Mouse (Mus musculus) small intestine, adult 2 months (tissue): ENCODE data around the gene Syne4. TPM values are rescaled to one million over a fixed set of nuclear protein-coding genes. Genes with fewer than 3 reads are reported as not detected.

Source experiments
- H3K27ac ChIP-seq: fragments of 200-500 bp; 2 replicates; pipeline ENCODE4 v1.5.1; 2012; ENCODE audit warnings: low read depth, low read length, control low read depth, inconsistent platforms; ENCODE audit not compliant: insufficient read depth
- H3K27me3 ChIP-seq: fragments of 200-500 bp; 2 replicates; pipeline ENCODE4 v1.6.1; 2012; ENCODE audit warnings: mild to moderate bottlenecking, moderate library complexity, low read length, inconsistent platforms; ENCODE audit not compliant: control insufficient read depth, insufficient read depth
- H3K36me3 ChIP-seq: fragments of 200-500 bp; 2 replicates; pipeline ENCODE4 v1.6.1; 2012; ENCODE audit warnings: mild to moderate bottlenecking, low read length, control low read depth, inconsistent platforms; ENCODE audit not compliant: control insufficient read depth, insufficient read depth
- H3K4me1 ChIP-seq: fragments of 200-500 bp; 2 replicates; pipeline ENCODE4 v1.6.1; 2012; ENCODE audit warnings: low read length, inconsistent platforms, mixed read lengths; ENCODE audit not compliant: control insufficient read depth, insufficient read depth, insufficient read length
- H3K4me3 ChIP-seq: fragments of 200-500 bp; 2 replicates; pipeline ENCODE4 v1.5.1; 2012; ENCODE audit warnings: low read depth, mild to moderate bottlenecking, control low read depth, inconsistent platforms, low read length, moderate library complexity
- CTCF ChIP-seq: fragments of 200-500 bp; IDR thresholded peaks from 2 replicates; pipeline ENCODE4 v1.5.1; 2012; ENCODE audit warnings: low read depth, mild to moderate bottlenecking, control low read depth, inconsistent platforms, low read length, moderate library complexity, mixed read lengths; ENCODE audit not compliant: insufficient replicate concordance, insufficient read length; ENCODE audit errors: extremely low read depth
- POLR2A ChIP-seq: fragments of 200-500 bp; IDR thresholded peaks from 2 replicates; pipeline ENCODE4 v1.6.1; 2012; ENCODE audit warnings: low read depth, mild to moderate bottlenecking, control low read depth, inconsistent platforms, low read length, moderate library complexity
- WGBS: fragments of 180-500 bp; shearing (Covaris S2); methylation state at CpG from one replicate; pipeline ENCODE4 v1.1.7; 2018; 5-methylcytosine and 5-hydroxymethylcytosine counted together
- polyA plus RNA-seq: library from polyadenylated mRNA; depleted of rRNA; stranded (reverse); fragments of >200 nt; gene quantifications from 2 replicates; pipeline ENCODE4 v1.2.3, GENCODE M21; 2012

Gene Syne4
- polyA plus RNA-seq, 1 experiment = 13.5 TPM

- Histone ChIP-seq H3K4me3 (peak overlapping the region; percentile 61; the same call in 1 of the 2 replicates), H3K27me3 (no peaks in the 10 kb centered on the region), H3K4me1 (peaks cover 5% of the 10 kb centered on the region; the same call in 1 of the 2 replicates), H3K27ac (peak overlapping the region; percentile 90), H3K36me3 (no peaks in the 10 kb centered on the region)
- 4% methylated on average over 6 of the region's 6 CpGs for WGBS
- TF ChIP-seq POLR2A (no peak), CTCF (no peak)
Measured at GRCm38 (mm10) chr7:30322865-30323264, 8.3 kb downstream of the Syne4 start.

DNA sequence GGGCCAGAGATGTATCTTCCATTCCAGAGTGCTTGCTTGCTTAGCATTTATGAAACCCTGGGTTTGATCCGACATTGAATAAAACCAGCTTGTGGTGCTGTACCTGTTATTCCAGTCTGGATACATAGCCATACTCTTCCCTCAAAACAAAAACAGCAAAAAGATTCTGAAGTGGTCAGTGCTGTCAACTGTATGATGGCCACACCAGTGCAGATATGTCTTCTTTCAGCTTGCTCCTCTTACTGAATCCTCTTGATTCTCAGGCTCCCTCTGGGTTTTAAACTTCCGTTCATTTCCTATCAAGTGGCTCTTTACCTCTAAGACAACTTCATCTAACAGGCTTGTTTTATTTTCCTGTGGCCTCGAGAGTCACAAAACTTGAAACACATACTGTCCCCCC lies 9.2 kb downstream of the Syne4 start, which contains the start of gene Sdhaf1:
Sdhaf1 (minus strand) TSS at position 101 of the 400 bp plus-strand sequence.
- no peaks in the 10 kb centered on the region for H3K36me3 ChIP-seq
- WGBS = 85% methylated on average over 3 of the region's 3 CpGs
- H3K27ac ChIP-seq = peak within 1 kb of the TSS; percentile 90
- no peaks in the 10 kb centered on the region for H3K27me3 ChIP-seq
- no peak for TF ChIP-seq POLR2A
- no peak for TF ChIP-seq CTCF
- no peak within 1 kb of the TSS for H3K4me3 ChIP-seq
- H3K4me1 ChIP-seq = peaks cover 5% of the 10 kb centered on the region; the same call in 1 of the 2 replicates

- Histone ChIP-seq H3K4me3 (no peak overlapping the region), H3K27ac (no peak overlapping the region), H3K4me1 (peaks cover 5% of the 10 kb centered on the region; the same call in 1 of the 2 replicates), H3K36me3 (no peaks in the 10 kb centered on the region), H3K27me3 (no peaks in the 10 kb centered on the region)
- TF ChIP-seq POLR2A (no peak), CTCF (no peak)
- WGBS = 91% methylated on average over 5 of the region's 5 CpGs
Measured at GRCm38 (mm10) chr7:30324300-30324944, 9.8 kb downstream of the Syne4 start.

DNA sequence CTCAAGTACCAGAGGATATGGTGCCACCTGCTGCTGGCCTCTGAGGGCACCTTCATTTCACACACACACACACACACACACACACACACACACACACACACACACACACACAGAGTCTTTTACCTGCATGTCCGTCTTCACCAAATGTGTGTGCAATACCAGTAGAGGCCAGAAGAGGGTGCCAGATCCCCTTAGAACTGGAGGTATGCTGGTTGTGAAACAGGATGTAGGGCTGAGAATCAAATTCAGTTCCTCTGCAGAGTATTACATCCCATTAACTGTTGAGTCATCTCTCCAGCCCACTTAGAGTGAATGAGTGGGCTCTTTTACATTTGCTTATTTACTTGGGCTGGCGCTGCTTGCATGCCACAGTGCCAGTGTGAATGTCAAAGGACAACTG lies 10.8 kb downstream of the Syne4 start:
- H3K27me3 ChIP-seq = no peaks in the 10 kb centered on the region
- no peak overlapping the region for H3K27ac ChIP-seq
- H3K4me1 ChIP-seq = peaks cover 5% of the 10 kb centered on the region; the same call in 1 of the 2 replicates
- no peaks in the 10 kb centered on the region for H3K36me3 ChIP-seq
- 77% methylated on average over 2 of the region's 2 CpGs for WGBS
- H3K4me3 ChIP-seq = no peak overlapping the region
- no peak for TF ChIP-seq POLR2A
- no peak for TF ChIP-seq CTCF

GRCm38 (mm10) chr7:30326427-30326826 lies 11.8 kb downstream of the Syne4 start:
- Histone ChIP-seq H3K27me3 (no peaks in the 10 kb centered on the region), H3K4me1 (peaks cover 3% of the 10 kb centered on the region; the same call in 1 of the 2 replicates), H3K4me3 (no peak overlapping the region), H3K27ac (no peak overlapping the region), H3K36me3 (no peaks in the 10 kb centered on the region)
- no peak for TF ChIP-seq POLR2A
- TF ChIP-seq CTCF = no peak

GRCm38 (mm10) chr7:30327140-30327539 lies 12.5 kb downstream of the Syne4 start:
- Histone ChIP-seq H3K36me3 (no peaks in the 10 kb centered on the region), H3K4me1 (peaks cover 3% of the 10 kb centered on the region; the same call in 1 of the 2 replicates), H3K4me3 (no peak overlapping the region), H3K27me3 (no peaks in the 10 kb centered on the region), H3K27ac (no peak overlapping the region)
- TF ChIP-seq CTCF (no peak), POLR2A (no peak)
- WGBS = 75% methylated on average over 15 of the region's 15 CpGs

DNA sequence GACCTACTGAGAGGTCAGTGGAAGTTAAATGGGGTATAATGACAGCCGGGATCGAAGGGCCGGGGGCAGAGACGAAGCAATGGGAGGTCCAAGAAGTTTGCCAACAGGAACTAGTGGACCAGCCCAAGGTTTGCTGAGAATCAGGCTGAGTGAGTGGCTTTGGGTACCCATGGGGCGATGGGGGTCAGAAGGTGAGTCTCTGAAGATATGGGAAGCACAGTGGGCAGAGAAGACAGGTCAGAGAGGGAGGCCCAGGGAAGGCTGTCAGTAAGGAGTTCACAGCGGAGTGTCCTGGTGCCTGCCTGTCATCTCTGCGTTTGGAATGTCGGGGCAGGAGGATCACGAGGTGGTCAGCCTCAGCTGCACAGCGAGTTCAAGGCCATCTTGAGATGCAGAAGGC lies 13.8 kb downstream of the Syne4 start:
- Histone ChIP-seq H3K27me3 (no peaks in the 10 kb centered on the region), H3K36me3 (no peaks in the 10 kb centered on the region), H3K4me3 (no peak overlapping the region), H3K4me1 (peaks cover 1% of the 10 kb centered on the region), H3K27ac (no peak overlapping the region)
- TF ChIP-seq POLR2A (no peak), CTCF (no peak)
- WGBS = 77% methylated on average over 10 of the region's 10 CpGs
